Comparison of ENCODE assay signal across 33 mouse cellular contexts in genomic region chr7:38155829-38156228, GRCm38 (mm10). TPM values are rescaled to one million over a fixed set of nuclear protein-coding genes. Genes with fewer than 3 reads are reported as not detected.
DNase-seq lines count a peak whose midpoint lies in the region; ATAC-seq and TF ChIP-seq lines count a peak whose summit lies in the region.
"Had no signal": no experiment of that assay in that cellular context is flagged by ENCODE, and none has a peak within 500 bp of the region (broad histone marks: within the 10 kb centered on the region; RNA-seq: fewer than 3 reads in every experiment).

No protein-coding gene starts in this region.

- no peak overlapping the region for H3K4me3 ChIP-seq in liver, embryonic 16.5 days (ENCODE audit: low read depth, low read length)
- no peak overlapping the region for H3K4me3 ChIP-seq in liver, embryonic 12.5 days
- no peak overlapping the region for H3K4me3 ChIP-seq in MEL (ENCODE audit: control insufficient read depth in 1 of 2, insufficient read depth in 1 of 2, low read depth in 2 of 2, low read length in 2 of 2)
- H3K4me3 ChIP-seq: embryonic facial prominence, embryonic 12.5 days; gastrocnemius, adult 2 months; heart, embryonic 10.5 days; heart, embryonic 15.5 days; hindbrain, embryonic 12.5 days; limb, embryonic 12.5 days; stomach, embryonic 15.5 days had no signal

- H3K27me3 ChIP-seq in liver, embryonic 16.5 days (ENCODE audit: control insufficient read depth, insufficient read depth, low read depth, low read length) = no peaks in the 10 kb centered on the region
- no peaks in the 10 kb centered on the region for H3K27me3 ChIP-seq in liver, embryonic 12.5 days (replicated peaks)
- H3K27me3 ChIP-seq in MEL (ENCODE audit: control insufficient read depth in 1 of 2, insufficient read depth in 2 of 2, low read length in 2 of 2) = no peaks in the 10 kb centered on the region
- H3K27me3 ChIP-seq: embryonic facial prominence, embryonic 12.5 days; heart, embryonic 15.5 days; hindbrain, embryonic 12.5 days; stomach, embryonic 15.5 days had no signal

- TF ChIP-seq POLR2A in MEL (IDR thresholded peaks at IDR 0.05; ENCODE audit: control insufficient read depth in 1 of 2, insufficient read depth in 1 of 2, low read depth in 1 of 2, low read length in 2 of 2, poor library complexity in 1 of 2) = peak in 1 of 2 experiments; percentile 52; a peak in 2 of 4 replicates

- H3K79me2 ChIP-seq in MEL (ENCODE audit: control insufficient read depth, insufficient read depth, low read length, poor library complexity) = no peaks in the 10 kb centered on the region

- peak; percentile 90 for DNase-seq in MEL (ENCODE audit: low read depth, low spot score)
- DNase-seq in heart, adult 8-10 months (ENCODE audit: low spot score) = no peak
- no peak for DNase-seq in spleen, postnatal 10 days (ENCODE audit: low spot score in 2 of 2)
- DNase-seq in gastrocnemius, postnatal 4 days (ENCODE audit: low spot score in 2 of 2) = no peak
- DNase-seq: adrenal gland, adult 2 months; adrenal gland, postnatal 36 days; cerebellum, adult 8-10 months; cerebellum, postnatal 36 days; embryo, embryonic 11 days; gastrocnemius, adult 2 months; kidney, adult 8-10 months; kidney, postnatal 4 days; layer of hippocampus, adult 9-11 months; lung, embryonic 14.5 days; lung, postnatal 36 days; midbrain, embryonic 14.5 days; right cerebral cortex, adult 18-20 months; right cerebral cortex, postnatal 4 days had no signal

- no peaks in the 10 kb centered on the region for H3K36me3 ChIP-seq in liver, embryonic 16.5 days (ENCODE audit: control insufficient read depth, insufficient read depth)
- H3K36me3 ChIP-seq in liver, embryonic 12.5 days = no peaks in the 10 kb centered on the region
- peaks cover 0 to 7% of the 10 kb centered on the region in 2 experiments; a peak in 2 of 4 replicates for H3K36me3 ChIP-seq in MEL (ENCODE audit: control insufficient read depth in 1 of 2, insufficient read depth in 2 of 2, low read length in 2 of 2)
- H3K36me3 ChIP-seq: embryonic facial prominence, embryonic 12.5 days; heart, embryonic 10.5 days; heart, embryonic 15.5 days; hindbrain, embryonic 12.5 days; limb, embryonic 12.5 days; stomach, embryonic 15.5 days had no signal

- no peak for ATAC-seq in liver, embryonic 16.5 days (ENCODE audit: low read depth)
- no peak for ATAC-seq in liver, embryonic 12.5 days
- ATAC-seq in granulocyte monocyte progenitor cell, adult 5-6 weeks (replicated peaks; ENCODE audit: poor library complexity, severe bottlenecking) = peak; percentile 98
- ATAC-seq in monocyte, adult 5-6 weeks (replicated peaks; ENCODE audit: insufficient number of reproducible peaks, low FRiP score, low TSS enrichment, poor library complexity, severe bottlenecking) = peak; percentile 76
- ATAC-seq: activated CD4-positive, CD25-positive, alpha-beta regulatory T cell, adult 4 months; forebrain, embryonic 14.5 days; intestine, embryonic 16.5 days had no signal

- no peaks in the 10 kb centered on the region for H3K4me1 ChIP-seq in liver, embryonic 16.5 days (ENCODE audit: control insufficient read depth, low read depth, low read length)
- no peaks in the 10 kb centered on the region for H3K4me1 ChIP-seq in liver, embryonic 12.5 days
- H3K4me1 ChIP-seq in MEL (ENCODE audit: control insufficient read depth in 1 of 2, insufficient read depth in 2 of 2, low read length in 2 of 2) = peaks cover 0 to 7% of the 10 kb centered on the region in 2 experiments; a peak in 2 of 4 replicates
- H3K4me1 ChIP-seq: embryonic facial prominence, embryonic 12.5 days; heart, embryonic 15.5 days; hindbrain, embryonic 12.5 days; limb, embryonic 12.5 days; stomach, embryonic 15.5 days had no signal

- 0 out of 2 replicates have a peak overlapping the region, but pooled peaks have one; percentile 37 for H3K27ac ChIP-seq in liver, embryonic 16.5 days (ENCODE audit: low read length)
- H3K27ac ChIP-seq in liver, embryonic 12.5 days = no peak overlapping the region
- peak overlapping the region; percentile 69 for H3K27ac ChIP-seq in MEL (ENCODE audit: control insufficient read depth, low read depth, low read length)
- H3K27ac ChIP-seq: embryonic facial prominence, embryonic 12.5 days; gastrocnemius, adult 2 months; heart, embryonic 10.5 days; heart, embryonic 15.5 days; hindbrain, embryonic 12.5 days; kidney, postnatal 0 days; limb, embryonic 12.5 days; stomach, embryonic 15.5 days had no signal

- no peaks in the 10 kb centered on the region for H3K9me3 ChIP-seq in liver, embryonic 16.5 days (replicated peaks; ENCODE audit: control insufficient read depth, low read length)
- H3K9me3 ChIP-seq in liver, embryonic 12.5 days (replicated peaks) = no peaks in the 10 kb centered on the region
- H3K9me3 ChIP-seq in MEL (replicated peaks; ENCODE audit: insufficient read depth, low read length) = no peaks in the 10 kb centered on the region
- H3K9me3 ChIP-seq: heart, embryonic 10.5 days; heart, embryonic 15.5 days; hindbrain, embryonic 12.5 days; limb, embryonic 12.5 days; stomach, embryonic 15.5 days had no signal

- H3K4me2 ChIP-seq in liver, embryonic 16.5 days (ENCODE audit: low read depth, low read length) = no peak overlapping the region
- no peak overlapping the region for H3K4me2 ChIP-seq in liver, embryonic 12.5 days
- H3K4me2 ChIP-seq: embryonic facial prominence, embryonic 12.5 days; heart, embryonic 15.5 days; hindbrain, embryonic 12.5 days; limb, embryonic 12.5 days; liver, embryonic 11.5 days; lung, embryonic 14.5 days; stomach, embryonic 15.5 days had no signal

- 40% methylated on average over 5 of the region's 5 CpGs for WGBS in liver, embryonic 16.5 days (ENCODE audit: insufficient replicate concordance)
- WGBS in liver, embryonic 12.5 days (ENCODE audit: insufficient replicate concordance) = 42% methylated on average over 5 of the region's 5 CpGs

- peak in 1 of 2 experiments; percentile 66; a peak in 2 of 4 replicates for TF ChIP-seq EP300 in MEL (IDR thresholded peaks at IDR 0.05; ENCODE audit: low read depth in 1 of 2, low read length in 2 of 2)

- no peak overlapping the region for H3K9ac ChIP-seq in liver, embryonic 16.5 days (ENCODE audit: low read depth, low read length)
- H3K9ac ChIP-seq in liver, embryonic 12.5 days = no peak overlapping the region
- H3K9ac ChIP-seq in MEL (ENCODE audit: control insufficient read depth, low read depth, low read length, poor library complexity, severe bottlenecking) = peak overlapping the region; percentile 49; the same call in 1 of the 2 replicates
- H3K9ac ChIP-seq: embryonic facial prominence, embryonic 12.5 days; heart, embryonic 15.5 days; hindbrain, embryonic 12.5 days; limb, embryonic 12.5 days; lung, embryonic 14.5 days; stomach, embryonic 15.5 days had no signal

- TF ChIP-seq RAD21 in MEL (IDR thresholded peaks at IDR 0.05; ENCODE audit: low read depth, low read length) = no peak

- TF ChIP-seq CTCF in MEL (IDR thresholded peaks at IDR 0.05 in 2 of 3, conservative IDR thresholded peaks at IDR 0.05 in 1 of 3; ENCODE audit: control insufficient read depth in 1 of 3, insufficient read depth in 1 of 3, low read depth in 2 of 3, low read length in 3 of 3, poor library complexity in 1 of 3, severe bottlenecking in 1 of 3) = no peak

TF ChIP-seq in MEL, 35 proteins besides CTCF, POLR2A, EP300 and RAD21 (continues in another document):
- TF ChIP-seq CHD1 (IDR thresholded peaks at IDR 0.05; ENCODE audit: low read depth, low read length) = no peak
- no peak for TF ChIP-seq USF2 (IDR thresholded peaks at IDR 0.05; ENCODE audit: borderline replicate concordance in 1 of 2, insufficient read depth in 1 of 2, low read depth in 1 of 2, low read length in 2 of 2)
- 0 out of 2 replicates have a peak, but pooled peaks have one; percentile 33 for TF ChIP-seq NELFE (IDR thresholded peaks at IDR 0.05; ENCODE audit: low read depth, low read length)
- TF ChIP-seq E2F4 (IDR thresholded peaks at IDR 0.05; ENCODE audit: borderline replicate concordance, low read depth, low read length) = no peak
- TF ChIP-seq JUND (IDR thresholded peaks at IDR 0.05; ENCODE audit: low read depth, low read length) = no peak
- no peak for TF ChIP-seq MEF2A (IDR thresholded peaks at IDR 0.05; ENCODE audit: extremely low read depth, insufficient replicate concordance, low read depth, low read length, poor library complexity, severe bottlenecking)
- TF ChIP-seq SMC3 (IDR thresholded peaks at IDR 0.05; ENCODE audit: low read depth, low read length) = no peak
- peak; percentile 67 for TF ChIP-seq TBP (IDR thresholded peaks at IDR 0.05; ENCODE audit: low read depth, low read length)
- no peak for TF ChIP-seq POLR2AphosphoS5 (IDR thresholded peaks at IDR 0.05; ENCODE audit: borderline replicate concordance, low read depth, low read length)
- TF ChIP-seq BHLHE40 (IDR thresholded peaks at IDR 0.05; ENCODE audit: borderline replicate concordance, low read depth, low read length) = no peak
- peak; percentile 68 for TF ChIP-seq HCFC1 (IDR thresholded peaks at IDR 0.05; ENCODE audit: low read depth, low read length)
- peak; percentile 60 for TF ChIP-seq ELF1 (IDR thresholded peaks at IDR 0.05; ENCODE audit: low read depth, low read length)

RNA-seq across cellular contexts. Expression of gene 1600014C10Rik, which starts 27.2 kb away (rescaled TPM):
- polyA plus RNA-seq in liver, embryonic 16.5 days (2015; fragmentation: Nextera tagmentation; extraction: Ambion mirVana) = 20.2 and 21.6 TPM in 2 replicates
- polyA plus RNA-seq in liver, embryonic 12.5 days (2016; fragmentation: Nextera tagmentation; extraction: Ambion mirVana) = 7.0 and 7.5 TPM in 2 replicates
- total RNA-seq in MEL (2012; rRNA removed) = 9.0 and 10.2 TPM in 2 replicates
- 10 to 100 TPM in 1 of 2 experiments, not detected in 1; 14.7 TPM for polyA plus RNA-seq in MEL (2012; ENCODE audit: insufficient read depth in 1 of 2, insufficient read length in 2 of 2, low read depth in 1 of 2, low replicate concordance in 2 of 2, missing spikeins in 1 of 2)
- 31.3 and 39.0 TPM in 2 replicates for total RNA-seq in granulocyte monocyte progenitor cell, adult 5-6 weeks (2014; fragmentation: Nextera tagmentation)
- 23.6 and 31.1 TPM in 2 replicates for total RNA-seq in granulocyte monocyte progenitor cell, adult 5-6 weeks (2017)
- total RNA-seq in monocyte, adult 5-6 weeks (2017) = 14.8 to 15.5 TPM (median 15.0 TPM) in 3 replicates
- 10 to 100 TPM; 32.1 to 42.1 (median 37.4) TPM for total RNA-seq in heart, adult 8-10 months (2022)
- total RNA-seq in gastrocnemius, postnatal 4 days (2021) = 10 to 100 TPM; 12.2 to 14.0 TPM

RNA-seq across cellular contexts. Expression of gene Ccne1, which starts 48.5 kb away (rescaled TPM):
- 59.0 and 68.6 TPM in 2 replicates for polyA plus RNA-seq in liver, embryonic 16.5 days (2015; fragmentation: Nextera tagmentation; extraction: Ambion mirVana)
- polyA plus RNA-seq in liver, embryonic 12.5 days (2016; fragmentation: Nextera tagmentation; extraction: Ambion mirVana) = 145 and 150 TPM in 2 replicates
- total RNA-seq in MEL (2012; rRNA removed) = 48.5 and 53.1 TPM in 2 replicates
- polyA plus RNA-seq in MEL (2012; ENCODE audit: insufficient read depth in 1 of 2, insufficient read length in 2 of 2, low read depth in 1 of 2, low replicate concordance in 2 of 2, missing spikeins in 1 of 2) = 100 to 1,000 TPM in 1 of 2 experiments, 10 to 100 TPM in 1; 78.0 to 321 TPM
- 22.4 and 23.1 TPM in 2 replicates for total RNA-seq in granulocyte monocyte progenitor cell, adult 5-6 weeks (2014; fragmentation: Nextera tagmentation)
- total RNA-seq in granulocyte monocyte progenitor cell, adult 5-6 weeks (2017) = 20.9 and 25.7 TPM in 2 replicates
- total RNA-seq in monocyte, adult 5-6 weeks (2017) = 1.2 to 6.3 TPM (median 1.7 TPM) in 3 replicates
- 1 to 10 TPM in 3 of 4 experiments, under 1 TPM in 1; 0.95 to 2.2 (median 1.7) TPM for total RNA-seq in heart, adult 8-10 months (2022)
- total RNA-seq in gastrocnemius, postnatal 4 days (2021) = 10 to 100 TPM; 25.3 to 26.2 TPM

Comparison
In these comparisons a context has a peak if more than half of its experiments do, and no peak if none do; other contexts are left out.
1. ATAC-seq: peak in granulocyte monocyte progenitor cell, adult 5-6 weeks (single experiment) and monocyte, adult 5-6 weeks (single experiment); none in liver, embryonic 16.5 days (single experiment) and liver, embryonic 12.5 days (single experiment).